Mouse (Mus musculus): Measurements from ENCODE around the gene Wnt1. TPM values are rescaled to one million over a fixed set of nuclear protein-coding genes. Genes with fewer than 3 reads are reported as not detected.

Gene Wnt1
- total RNA-seq, 2 experiments from 2014 or later, result not detected

DNA sequence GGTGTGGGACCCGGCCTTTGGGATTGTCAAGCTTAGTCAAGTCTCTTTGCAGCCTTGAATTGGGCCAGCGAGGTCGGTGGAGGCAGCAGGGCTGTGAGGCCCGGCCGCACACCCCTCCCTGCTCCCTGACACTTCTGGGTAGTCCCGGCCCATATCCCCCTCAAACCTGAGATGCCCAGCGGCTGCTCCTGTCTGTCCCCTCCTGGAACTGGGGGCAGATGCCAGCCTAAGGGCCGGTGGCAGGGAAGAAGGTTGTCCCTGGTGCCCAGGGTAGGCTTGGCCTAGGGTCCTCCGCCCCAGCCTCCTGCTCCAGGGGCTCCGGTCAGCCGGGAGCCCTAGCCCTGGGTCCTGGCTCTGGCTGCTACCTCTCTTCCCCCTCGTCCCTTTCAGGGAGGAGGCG lies 44.4 kb downstream of the Wnt1 start:
- no peak for DNase-seq (ENCODE audit: low spot score)

DNA sequence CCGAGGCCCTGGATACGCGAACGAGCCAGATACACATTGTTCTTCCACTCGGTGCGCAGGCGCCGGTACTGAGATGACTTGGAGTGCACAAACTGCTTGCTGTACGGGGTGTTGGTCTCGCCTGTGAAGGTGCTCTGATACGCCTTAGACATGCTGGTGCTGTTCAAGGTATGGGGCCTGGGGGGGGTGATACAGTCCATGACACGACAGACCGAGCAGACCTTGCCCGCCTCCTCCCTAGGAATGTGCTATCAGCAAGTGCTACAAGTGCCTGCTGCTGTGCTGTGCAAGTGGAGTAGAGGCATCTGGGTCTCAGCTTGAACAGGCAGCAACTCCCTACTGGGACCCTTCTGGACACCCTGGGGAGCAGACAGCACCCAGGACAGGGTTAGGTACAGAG lies 45.6 kb downstream of the Wnt1 start:
- no peak for DNase-seq (ENCODE audit: low spot score)

DNA sequence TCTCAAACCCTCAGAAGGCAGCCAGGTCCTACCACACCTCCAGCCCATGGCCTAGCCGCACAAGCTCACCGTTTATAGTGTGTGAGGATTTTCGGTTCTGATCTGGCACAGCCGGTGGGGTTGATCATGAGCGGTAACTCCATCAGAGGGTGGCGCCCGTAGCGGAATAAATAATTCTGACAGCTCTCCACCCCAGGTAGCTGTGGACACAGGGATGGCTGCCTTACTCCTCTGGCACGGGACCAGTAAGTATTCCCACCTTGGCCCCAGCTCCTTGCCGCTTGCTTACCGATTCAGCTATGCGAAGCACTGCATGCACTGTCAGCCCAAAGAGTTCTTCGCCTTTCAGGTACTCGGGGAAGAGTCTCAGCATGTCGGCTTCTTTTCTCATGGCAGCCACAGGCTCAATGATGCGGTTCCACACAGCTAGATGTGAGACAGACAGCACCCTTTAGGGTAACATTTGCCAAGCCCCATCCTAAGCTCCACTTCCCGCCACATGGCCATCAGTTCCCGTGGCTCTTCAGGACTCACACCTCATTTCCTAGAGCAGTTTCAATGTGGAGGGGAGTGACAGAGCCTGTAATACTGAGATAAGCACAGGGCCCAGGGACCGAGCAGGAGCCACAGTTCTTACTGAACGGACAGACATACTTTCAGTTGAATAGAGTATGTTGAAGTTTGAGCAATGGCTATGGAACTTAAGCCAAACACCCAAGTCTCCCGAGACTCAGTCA lies 47.5 kb downstream of the Wnt1 start:
- no peak for DNase-seq (ENCODE audit: low spot score)

DNA sequence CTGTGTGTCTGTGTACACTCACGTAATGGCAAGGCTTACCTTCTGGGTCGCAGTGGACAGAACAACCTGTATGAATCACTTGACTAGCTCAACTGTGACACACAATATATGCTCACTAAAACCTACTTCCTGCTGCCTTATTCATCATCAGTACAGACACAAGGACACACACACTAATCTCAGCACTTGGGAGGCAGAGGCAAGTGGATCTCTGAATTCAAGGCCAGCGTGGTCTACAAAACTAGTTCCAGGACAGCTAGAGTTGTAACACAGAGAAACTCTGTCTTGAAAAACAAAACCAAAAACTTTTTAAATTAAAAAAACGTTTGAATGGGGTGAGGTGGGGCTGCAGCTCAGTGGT lies 48.1 kb downstream of the Wnt1 start:
- DNase-seq (ENCODE audit: low spot score), result no peak

DNA sequence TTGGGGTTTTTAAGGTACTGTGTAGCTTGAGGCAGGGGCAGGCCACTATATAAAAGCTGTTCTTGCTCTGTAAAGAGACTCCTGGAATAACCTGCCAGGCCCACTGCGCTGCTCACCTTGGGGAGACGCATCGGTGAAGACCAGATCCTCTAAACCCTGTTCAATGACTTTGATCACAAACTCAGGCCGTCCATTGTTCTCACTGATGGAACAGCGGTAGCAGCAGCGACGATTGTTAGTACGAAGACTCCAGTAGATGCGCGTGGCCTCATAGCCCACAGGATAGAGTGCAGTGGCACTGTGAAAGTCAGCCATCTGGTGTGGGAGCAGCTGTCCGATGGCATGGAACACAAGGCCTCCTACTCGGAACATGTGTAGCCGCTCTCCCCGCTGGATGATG lies 49.5 kb downstream of the Wnt1 start:
- no peak for DNase-seq (ENCODE audit: low spot score)

DNA sequence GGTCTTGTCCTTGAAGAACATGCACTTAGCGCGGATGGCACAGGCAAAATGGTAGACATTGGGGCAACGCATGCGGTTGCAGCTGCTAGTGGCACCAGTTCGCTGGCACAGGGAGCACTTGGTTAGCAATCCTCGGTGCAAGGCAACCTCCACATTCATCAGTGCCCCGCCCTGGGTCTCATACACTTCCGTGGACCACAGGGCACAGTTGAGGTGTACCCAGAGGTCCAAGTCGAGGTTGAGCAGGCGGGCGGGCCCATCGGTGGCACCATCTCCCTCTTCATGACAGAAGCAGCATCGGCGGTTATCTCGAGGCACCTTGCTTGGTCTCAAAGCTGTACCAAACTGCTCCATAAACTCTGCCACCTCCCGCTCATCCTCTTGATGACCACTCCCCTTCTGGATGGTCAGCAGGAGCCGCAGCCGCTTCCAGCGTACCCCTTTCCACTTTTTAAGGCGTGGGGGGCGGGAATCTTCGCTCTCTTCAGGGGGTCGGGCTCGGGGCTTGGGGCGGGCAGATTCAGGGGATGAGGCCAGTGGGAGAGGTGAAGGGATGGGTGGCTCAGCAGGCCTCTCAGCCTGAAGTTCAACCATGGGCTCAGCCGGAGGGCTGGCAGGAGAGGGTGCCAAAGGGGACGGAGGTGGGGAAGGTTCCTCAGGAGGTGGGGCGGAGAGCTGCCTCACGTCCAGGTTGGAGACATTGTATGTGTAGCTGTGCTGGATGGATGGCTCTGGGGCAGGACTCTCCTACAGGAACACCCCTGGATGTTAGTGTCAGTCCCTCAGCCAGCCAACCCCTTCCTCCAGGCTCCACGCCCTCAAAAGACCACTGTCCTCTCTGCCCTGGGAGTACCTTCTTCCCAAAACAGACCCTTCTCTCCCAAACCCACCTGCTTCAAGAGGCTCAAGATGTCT lies 50.3 kb downstream of the Wnt1 start:
- DNase-seq (ENCODE audit: low spot score), result no peak

Other genes with a start within 250 kb of the Wnt1 start
- 10 to 100 TPM; 21.1 to 24.3 TPM for gene Ccnt1, start 218.9 kb upstream of the Wnt1 start, total RNA-seq (2021)
- gene 4930415O20Rik, start 218.9 kb upstream of the Wnt1 start, total RNA-seq (2021), result under 1 TPM in 1 of 2 experiments, not detected in 1; 0.91 TPM
- gene Adcy6, start 179.8 kb upstream of the Wnt1 start, total RNA-seq (2021), result 10 to 100 TPM; 14.3 to 17.9 TPM
- under 1 TPM; 0.64 to 0.85 TPM for gene Cacnb3, start 159.0 kb upstream of the Wnt1 start, total RNA-seq (2021)
- 10 to 100 TPM; 65.7 to 83.1 TPM for gene Ddx23, start 127.0 kb upstream of the Wnt1 start, total RNA-seq (2021)
- gene Rnd1, start 112.4 kb upstream of the Wnt1 start, total RNA-seq (2021), result 1 to 10 TPM; 2.8 to 3.2 TPM
- gene Ccdc65, start 81.7 kb upstream of the Wnt1 start, total RNA-seq (2021), result not detected
- gene Fkbp11, start 61.7 kb upstream of the Wnt1 start, total RNA-seq (2021), result 1 to 10 TPM in 1 of 2 experiments, under 1 TPM in 1; 0.80 to 1.1 TPM
- 1 to 10 TPM; 8.1 to 9.0 TPM for gene Arf3, start 26.6 kb upstream of the Wnt1 start, total RNA-seq (2021)
- gene Wnt10b, start 11.7 kb upstream of the Wnt1 start, total RNA-seq (2021), result 1 to 10 TPM in 1 of 2 experiments, under 1 TPM in 1; 0.57 to 1.4 TPM
- under 1 TPM; 0.36 to 0.57 TPM for gene Ddn, start 19.6 kb downstream of the Wnt1 start, total RNA-seq (2021)
- 10 to 100 TPM; 48.1 to 49.6 TPM for gene Prkag1, start 41.7 kb downstream of the Wnt1 start, total RNA-seq (2021)
- gene Kmt2d, start 81.3 kb downstream of the Wnt1 start, total RNA-seq (2021), result 10 to 100 TPM; 43.2 to 50.1 TPM
- gene Rhebl1, start 104.7 kb downstream of the Wnt1 start, total RNA-seq (2021), result 1 to 10 TPM; 1.3 TPM
- 1 to 10 TPM in 1 of 2 experiments, under 1 TPM in 1; 0.75 to 1.5 TPM for gene Dhh, start 108.7 kb downstream of the Wnt1 start, total RNA-seq (2021)
- gene Lmbr1l, start 128.4 kb downstream of the Wnt1 start, total RNA-seq (2021), result 1 to 10 TPM; 4.8 to 4.9 TPM
- gene Tuba1b, start 144.7 kb downstream of the Wnt1 start, total RNA-seq (2021), result 10 to 100 TPM; 15.6 to 29.6 TPM
- gene Gm49450, start 163.7 kb downstream of the Wnt1 start, total RNA-seq (2021), result not detected
- gene Tuba1a, start 163.8 kb downstream of the Wnt1 start, total RNA-seq (2021), result 10 to 100 TPM; 17.9 to 38.6 TPM
- gene Tuba1c, start 240.0 kb downstream of the Wnt1 start, total RNA-seq (2021), result 1 to 10 TPM; 5.4 to 9.9 TPM

Measured in gastrocnemius, adult 18-20 months (tissue).